Mouse (Mus musculus) olfactory bulb, adult 2 months (tissue): ENCODE results near the gene Ppm1l.

ENCODE experiments used
- CTCF ChIP-seq: fragments of 200-500 bp; IDR thresholded peaks from 2 replicates; pipeline ENCODE4 v1.5.1; 2012; ENCODE audit warnings: low read depth, mild to moderate bottlenecking, low read length, moderate library complexity; ENCODE audit not compliant: insufficient read depth
- POLR2A ChIP-seq: fragments of 200-500 bp; IDR thresholded peaks from 2 replicates; pipeline ENCODE4 v1.6.1; 2012; ENCODE audit warnings: mild to moderate bottlenecking, low read depth, low read length, moderate library complexity; ENCODE audit not compliant: insufficient read depth

GRCm38 (mm10) chr3:69576715-69577114 lies 260.1 kb downstream of the Ppm1l start:
- TF ChIP-seq POLR2A (no peak), CTCF (no peak)
